Mouse (Mus musculus) small intestine, adult 2 months (tissue): ENCODE results near the gene Cpeb1.

Source experiments
- CTCF ChIP-seq: fragments of 200-500 bp; IDR thresholded peaks from 2 replicates; pipeline ENCODE4 v1.5.1; 2012; ENCODE audit warnings: low read depth, mild to moderate bottlenecking, control low read depth, inconsistent platforms, low read length, moderate library complexity, mixed read lengths; ENCODE audit not compliant: insufficient replicate concordance, insufficient read length; ENCODE audit errors: extremely low read depth
- POLR2A ChIP-seq: fragments of 200-500 bp; IDR thresholded peaks from 2 replicates; pipeline ENCODE4 v1.6.1; 2012; ENCODE audit warnings: low read depth, mild to moderate bottlenecking, control low read depth, inconsistent platforms, low read length, moderate library complexity

DNA sequence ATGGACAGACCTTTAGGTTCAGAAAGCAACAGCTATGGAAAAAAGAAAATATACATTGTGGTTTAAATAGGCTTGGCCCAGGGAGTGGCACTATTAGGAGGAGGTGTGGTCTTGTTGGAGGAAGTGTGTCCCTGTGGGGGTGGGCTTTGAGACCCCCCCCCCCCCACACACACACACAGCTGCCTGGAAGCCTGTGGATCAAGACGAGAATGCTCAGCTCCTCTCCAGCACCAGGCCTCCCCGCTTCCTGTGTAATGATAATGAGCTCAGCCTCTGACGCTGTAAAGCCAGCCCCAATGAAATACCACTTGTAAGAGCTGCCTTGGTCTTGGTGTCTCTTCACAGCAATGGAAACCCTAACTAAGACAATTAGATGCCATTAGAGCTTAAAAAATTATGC, 124.5 kb downstream of the Cpeb1 start:
- TF ChIP-seq CTCF: no peak
- no peak for TF ChIP-seq POLR2A
